Mouse (Mus musculus) heart, postnatal 0 days (tissue): ENCODE measurements around the gene Tsen54.

ENCODE experiments used
- CTCF ChIP-seq: IDR thresholded peaks from 2 replicates; pipeline ENCODE4 v1.5.1; 2016; ENCODE audit warnings: antibody characterized with exemption, control low read depth, low read depth
- EP300 ChIP-seq: IDR thresholded peaks from 2 replicates; pipeline ENCODE4 v1.6.1; 2016; ENCODE audit warnings: antibody characterized with exemption, low read depth

DNA sequence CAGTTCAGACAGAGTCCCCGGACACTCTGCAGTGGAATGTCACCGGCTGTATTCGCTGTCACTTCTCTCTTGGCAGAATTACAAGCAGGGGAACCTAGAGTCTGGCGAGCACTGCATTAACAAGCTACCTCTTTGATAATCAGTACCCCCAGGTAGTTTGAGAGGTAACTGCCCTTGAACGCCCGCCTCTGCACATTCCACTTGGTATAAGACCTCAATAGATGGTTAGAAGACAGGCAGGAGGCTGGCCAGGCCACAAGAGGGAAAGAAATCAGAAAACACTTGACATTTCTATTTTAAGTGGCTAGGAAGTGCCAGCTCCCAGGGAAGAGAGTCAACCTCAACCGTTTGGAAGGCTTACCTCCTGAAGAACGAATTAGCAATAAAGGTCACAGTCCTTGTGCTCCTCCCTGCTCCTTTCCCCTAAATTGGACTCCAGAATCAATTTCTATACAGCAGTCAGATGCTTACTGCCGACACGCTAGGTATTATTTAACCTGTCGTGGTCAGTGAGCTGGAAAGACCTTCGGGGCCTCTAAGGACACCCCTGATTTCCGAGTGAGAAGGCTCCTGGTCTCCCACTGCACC lies 48.1 kb upstream of the Tsen54 start:
- TF ChIP-seq CTCF, result no peak
- no peak for TF ChIP-seq EP300
